Mouse (Mus musculus): ENCODE measurements at regions not wholly inside any gene's neighbourhood (a gene's known extent, or its start where the extent isn't known, plus 50 kb on each side); places are given as distances from the start of the nearest gene placed in this dataset.
"Not testable (repeated sequence)": the region's sequence is repeated elsewhere in the genome, so short reads cannot be mapped to it uniquely, and the experiment has no call there.

DNA sequence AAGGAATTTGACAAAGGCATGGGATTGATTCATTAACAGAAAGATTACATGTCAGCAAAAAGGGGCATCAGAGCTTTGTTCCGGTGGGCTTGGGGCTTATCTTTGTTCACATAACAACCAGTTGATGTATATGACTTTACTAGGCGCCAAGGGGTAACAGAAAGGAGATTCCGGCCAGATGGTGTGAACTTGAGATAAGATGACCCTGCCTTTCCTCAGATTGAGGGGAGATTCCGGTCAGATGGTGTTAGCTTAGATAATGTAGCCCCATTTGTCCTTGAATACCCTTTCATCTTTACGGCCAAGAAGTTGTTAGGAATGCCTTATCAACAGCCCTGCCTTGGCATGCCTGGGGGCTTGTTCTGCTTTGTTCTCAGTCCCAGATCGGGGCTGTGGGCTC is 183.4 kb upstream of the Myo3a start:
- TF ChIP-seq POLR2A (IDR thresholded peaks at IDR 0.05; ENCODE audit: low read depth, low read length); CTCF (IDR thresholded peaks at IDR 0.05; ENCODE audit: extremely low read depth, insufficient read length, insufficient replicate concordance, low read depth, low read length): not testable (repeated sequence)
